Mouse (Mus musculus): ENCODE measurements around the gene Suclg2. TPM values are rescaled to one million over a fixed set of nuclear protein-coding genes. Genes with fewer than 3 reads are reported as not detected.

Gene Suclg2
- polyA plus RNA-seq, 1 experiment, result 126 TPM

- Histone ChIP-seq H3K36me3 (ENCODE audit: control insufficient read depth, insufficient read depth, low read length) (no peaks in the 10 kb centered on the region), H3K4me3 (ENCODE audit: insufficient read depth, low read depth, low read length) (no peak overlapping the region), H3K4me1 (ENCODE audit: control insufficient read depth, insufficient read depth, low read length) (no peaks in the 10 kb centered on the region), H3K27ac (ENCODE audit: insufficient read depth, low read depth, low read length) (no peak overlapping the region), H3K27me3 (replicated peaks; ENCODE audit: control insufficient read depth, insufficient read depth, low read length) (no peaks in the 10 kb centered on the region)
- no peak for DNase-seq
- WGBS, result 75% methylated on average over 5 of the region's 5 CpGs
- no peak for TF ChIP-seq CTCF (conservative IDR thresholded peaks at IDR 0.05; ENCODE audit: insufficient read depth, insufficient read length, low read depth, low read length)
- TF ChIP-seq POLR2A (IDR thresholded peaks at IDR 0.05; ENCODE audit: low read depth, low read length), result no peak
These were observed 202.9 kb downstream of the Suclg2 start for GRCm38 (mm10) chr6:95515721-95516120.

GRCm38 (mm10) chr6:95514726-95515125 lies 203.9 kb downstream of the Suclg2 start:
- DNase-seq, result no peak
- TF ChIP-seq POLR2A (IDR thresholded peaks at IDR 0.05; ENCODE audit: low read depth, low read length), result no peak
- TF ChIP-seq CTCF (conservative IDR thresholded peaks at IDR 0.05; ENCODE audit: insufficient read depth, insufficient read length, low read depth, low read length), result no peak
- 88% methylated on average over 10 of the region's 10 CpGs for WGBS
- Histone ChIP-seq H3K27ac (ENCODE audit: insufficient read depth, low read depth, low read length) (no peak overlapping the region), H3K4me1 (ENCODE audit: control insufficient read depth, insufficient read depth, low read length) (no peaks in the 10 kb centered on the region), H3K4me3 (ENCODE audit: insufficient read depth, low read depth, low read length) (no peak overlapping the region), H3K27me3 (replicated peaks; ENCODE audit: control insufficient read depth, insufficient read depth, low read length) (no peaks in the 10 kb centered on the region), H3K36me3 (ENCODE audit: control insufficient read depth, insufficient read depth, low read length) (no peaks in the 10 kb centered on the region)

- no peaks in the 10 kb centered on the region for H3K27me3 ChIP-seq (replicated peaks; ENCODE audit: control insufficient read depth, insufficient read depth, low read length)
- H3K36me3 ChIP-seq (ENCODE audit: control insufficient read depth, insufficient read depth, low read length), result no peaks in the 10 kb centered on the region
- WGBS, result 79% methylated on average over 1 of the region's 1 CpGs
- DNase-seq, result no peak
- no peak overlapping the region for H3K27ac ChIP-seq (ENCODE audit: insufficient read depth, low read depth, low read length)
- H3K4me3 ChIP-seq (ENCODE audit: insufficient read depth, low read depth, low read length), result no peak overlapping the region
- no peaks in the 10 kb centered on the region for H3K4me1 ChIP-seq (ENCODE audit: control insufficient read depth, insufficient read depth, low read length)
- TF ChIP-seq POLR2A (IDR thresholded peaks at IDR 0.05; ENCODE audit: low read depth, low read length) (no peak), CTCF (conservative IDR thresholded peaks at IDR 0.05; ENCODE audit: insufficient read depth, insufficient read length, low read depth, low read length) (no peak)
These were observed 206.9 kb downstream of the Suclg2 start for GRCm38 (mm10) chr6:95511689-95512088.

GRCm38 (mm10) chr6:95500771-95501170 lies 217.8 kb downstream of the Suclg2 start:
- TF ChIP-seq POLR2A (IDR thresholded peaks at IDR 0.05; ENCODE audit: low read depth, low read length), result no peak
- TF ChIP-seq CTCF (conservative IDR thresholded peaks at IDR 0.05; ENCODE audit: insufficient read depth, insufficient read length, low read depth, low read length), result no peak
- no peak overlapping the region for H3K27ac ChIP-seq (ENCODE audit: insufficient read depth, low read depth, low read length)
- WGBS, result 70% methylated on average over 5 of the region's 5 CpGs
- H3K27me3 ChIP-seq (replicated peaks; ENCODE audit: control insufficient read depth, insufficient read depth, low read length), result no peaks in the 10 kb centered on the region
- DNase-seq, result no peak
- H3K4me3 ChIP-seq (ENCODE audit: insufficient read depth, low read depth, low read length), result no peak overlapping the region
- no peaks in the 10 kb centered on the region for H3K36me3 ChIP-seq (ENCODE audit: control insufficient read depth, insufficient read depth, low read length)
- H3K4me1 ChIP-seq (ENCODE audit: control insufficient read depth, insufficient read depth, low read length), result no peaks in the 10 kb centered on the region

GRCm38 (mm10) chr6:95499639-95500038 lies 219.0 kb downstream of the Suclg2 start:
- Histone ChIP-seq H3K4me3 (ENCODE audit: insufficient read depth, low read depth, low read length) (no peak overlapping the region), H3K36me3 (ENCODE audit: control insufficient read depth, insufficient read depth, low read length) (no peaks in the 10 kb centered on the region), H3K27me3 (replicated peaks; ENCODE audit: control insufficient read depth, insufficient read depth, low read length) (no peaks in the 10 kb centered on the region), H3K27ac (ENCODE audit: insufficient read depth, low read depth, low read length) (no peak overlapping the region), H3K4me1 (ENCODE audit: control insufficient read depth, insufficient read depth, low read length) (no peaks in the 10 kb centered on the region)
- TF ChIP-seq CTCF (conservative IDR thresholded peaks at IDR 0.05; ENCODE audit: insufficient read depth, insufficient read length, low read depth, low read length) (no peak), POLR2A (IDR thresholded peaks at IDR 0.05; ENCODE audit: low read depth, low read length) (no peak)
- no peak for DNase-seq
- WGBS, result 80% methylated on average over 5 of the region's 5 CpGs

- 80% methylated on average over 8 of the region's 8 CpGs for WGBS
- H3K36me3 ChIP-seq (ENCODE audit: control insufficient read depth, insufficient read depth, low read length), result no peaks in the 10 kb centered on the region
- no peak overlapping the region for H3K27ac ChIP-seq (ENCODE audit: insufficient read depth, low read depth, low read length)
- DNase-seq, result no peak
- H3K4me3 ChIP-seq (ENCODE audit: insufficient read depth, low read depth, low read length), result no peak overlapping the region
- H3K27me3 ChIP-seq (replicated peaks; ENCODE audit: control insufficient read depth, insufficient read depth, low read length), result no peaks in the 10 kb centered on the region
- no peaks in the 10 kb centered on the region for H3K4me1 ChIP-seq (ENCODE audit: control insufficient read depth, insufficient read depth, low read length)
- TF ChIP-seq CTCF (conservative IDR thresholded peaks at IDR 0.05; ENCODE audit: insufficient read depth, insufficient read length, low read depth, low read length), result no peak
- no peak for TF ChIP-seq POLR2A (IDR thresholded peaks at IDR 0.05; ENCODE audit: low read depth, low read length)
These were observed 226.2 kb downstream of the Suclg2 start for GRCm38 (mm10) chr6:95492216-95492956.

- WGBS, result 90% methylated on average over 2 of the region's 2 CpGs
These were observed 227.6 kb downstream of the Suclg2 start for GRCm38 (mm10) chr6:95491043-95491442.

More at GRCm38 (mm10) chr6:95491043-95491442, 227.6 kb downstream of the Suclg2 start:
- H3K36me3 ChIP-seq (ENCODE audit: control insufficient read depth, insufficient read depth, low read length), result no peaks in the 10 kb centered on the region
- no peak overlapping the region for H3K27ac ChIP-seq (ENCODE audit: insufficient read depth, low read depth, low read length)
- H3K4me3 ChIP-seq (ENCODE audit: insufficient read depth, low read depth, low read length), result no peak overlapping the region
- no peak for DNase-seq
- no peaks in the 10 kb centered on the region for H3K27me3 ChIP-seq (replicated peaks; ENCODE audit: control insufficient read depth, insufficient read depth, low read length)
- TF ChIP-seq POLR2A (IDR thresholded peaks at IDR 0.05; ENCODE audit: low read depth, low read length) (no peak), CTCF (conservative IDR thresholded peaks at IDR 0.05; ENCODE audit: insufficient read depth, insufficient read length, low read depth, low read length) (no peak)
- H3K4me1 ChIP-seq (ENCODE audit: control insufficient read depth, insufficient read depth, low read length), result no peaks in the 10 kb centered on the region

All from kidney, adult 2 months (tissue).